Mouse (Mus musculus) CH12.LX (cell line): ENCODE measurements around the gene Kctd17.

Experiments used
- BHLHE40 ChIP-seq: IDR thresholded peaks from 2 replicates; pipeline ENCODE4 v1.6.1; 2011; ENCODE audit warnings: mild to moderate bottlenecking, low read depth, low read length, improper control_type of control experiment
- CTCF ChIP-seq, 2 experiments: IDR thresholded peaks in 1 of 2; conservative IDR thresholded peaks in 1 of 2; 2 replicates each; pipeline ENCODE4 v1.5.1; 2011 to 2012; ENCODE audit warnings: low read depth in 2 of 2, low read length in 2 of 2, improper control_type of control experiment in 1 of 2, inconsistent platforms in 1 of 2, mild to moderate bottlenecking in 1 of 2, moderate library complexity in 1 of 2
- ELF1 ChIP-seq: IDR thresholded peaks from 2 replicates; pipeline ENCODE4 v1.6.1; 2014; ENCODE audit warnings: low read depth, mild to moderate bottlenecking, inconsistent platforms, low read length, improper control_type of control experiment
- EP300 ChIP-seq: IDR thresholded peaks from 2 replicates; pipeline ENCODE4 v1.6.1; 2011; ENCODE audit warnings: low read length, improper control_type of control experiment
- MAFK ChIP-seq: IDR thresholded peaks from 2 replicates; pipeline ENCODE4 v1.6.1; 2011; ENCODE audit warnings: low read length, improper control_type of control experiment; ENCODE audit not compliant: insufficient replicate concordance
- MAX ChIP-seq: IDR thresholded peaks from 2 replicates; pipeline ENCODE4 v1.6.1; 2011; ENCODE audit warnings: low read length, improper control_type of control experiment
- MAZ ChIP-seq: IDR thresholded peaks from 2 replicates; pipeline ENCODE4 v1.6.1; 2012; ENCODE audit warnings: low read depth, mild to moderate bottlenecking, inconsistent platforms, low read length, improper control_type of control experiment, moderate library complexity
- MEF2A ChIP-seq: IDR thresholded peaks from 2 replicates; pipeline ENCODE4 v1.6.1; 2014; ENCODE audit warnings: low read depth, mild to moderate bottlenecking, inconsistent platforms, low read length, improper control_type of control experiment, borderline replicate concordance
- POLR2A ChIP-seq: IDR thresholded peaks from 2 replicates; pipeline ENCODE4 v1.6.1; 2011; ENCODE audit warnings: low read depth, mild to moderate bottlenecking, improper control_type of control experiment, low read length
- POLR2AphosphoS2 ChIP-seq: IDR thresholded peaks from 2 replicates; pipeline ENCODE4 v1.6.1; 2011; ENCODE audit warnings: low read depth, low read length, improper control_type of control experiment
- TBP ChIP-seq: conservative IDR thresholded peaks from 2 replicates; pipeline ENCODE4 v1.6.1; 2011; ENCODE audit warnings: low read depth, low read length, improper control_type of control experiment

DNA sequence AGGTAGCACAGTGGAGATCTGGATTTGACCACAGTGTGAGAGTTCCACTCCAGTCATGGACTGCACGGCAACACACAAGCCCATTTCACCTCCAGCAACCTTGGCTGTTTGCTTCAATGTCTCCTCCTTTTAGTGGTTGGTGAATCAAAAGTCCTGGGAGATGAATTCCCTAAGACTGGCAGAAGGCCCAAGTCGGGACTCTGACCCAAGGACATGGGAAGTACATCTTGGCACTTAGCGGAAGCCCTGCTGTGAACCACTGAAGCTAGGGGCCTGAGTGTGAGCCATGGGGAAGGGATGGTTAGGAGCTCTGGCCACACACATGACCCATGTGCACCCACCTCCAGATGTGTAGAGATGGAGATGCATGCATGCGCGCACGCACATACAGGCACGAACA, 39.2 kb downstream of the Kctd17 start:
- TF ChIP-seq EP300 (no peak), TBP (no peak), CTCF (conservative IDR thresholded peaks at IDR 0.05 in 1 of 2, IDR thresholded peaks at IDR 0.05 in 1 of 2; ENCODE audit: low read depth in 2 of 2, low read length in 2 of 2) (no peak), MEF2A (no peak), POLR2AphosphoS2 (no peak), BHLHE40 (no peak), POLR2A (no peak), MAFK (no peak), MAX (no peak), ELF1 (no peak), MAZ (no peak)
